Mouse (Mus musculus): ENCODE results near the gene Mettl17.
"Not testable (repeated sequence)": the region's sequence is repeated elsewhere in the genome, so short reads cannot be mapped to it uniquely, and the experiment has no call there.

The Mettl17 gene

DNA sequence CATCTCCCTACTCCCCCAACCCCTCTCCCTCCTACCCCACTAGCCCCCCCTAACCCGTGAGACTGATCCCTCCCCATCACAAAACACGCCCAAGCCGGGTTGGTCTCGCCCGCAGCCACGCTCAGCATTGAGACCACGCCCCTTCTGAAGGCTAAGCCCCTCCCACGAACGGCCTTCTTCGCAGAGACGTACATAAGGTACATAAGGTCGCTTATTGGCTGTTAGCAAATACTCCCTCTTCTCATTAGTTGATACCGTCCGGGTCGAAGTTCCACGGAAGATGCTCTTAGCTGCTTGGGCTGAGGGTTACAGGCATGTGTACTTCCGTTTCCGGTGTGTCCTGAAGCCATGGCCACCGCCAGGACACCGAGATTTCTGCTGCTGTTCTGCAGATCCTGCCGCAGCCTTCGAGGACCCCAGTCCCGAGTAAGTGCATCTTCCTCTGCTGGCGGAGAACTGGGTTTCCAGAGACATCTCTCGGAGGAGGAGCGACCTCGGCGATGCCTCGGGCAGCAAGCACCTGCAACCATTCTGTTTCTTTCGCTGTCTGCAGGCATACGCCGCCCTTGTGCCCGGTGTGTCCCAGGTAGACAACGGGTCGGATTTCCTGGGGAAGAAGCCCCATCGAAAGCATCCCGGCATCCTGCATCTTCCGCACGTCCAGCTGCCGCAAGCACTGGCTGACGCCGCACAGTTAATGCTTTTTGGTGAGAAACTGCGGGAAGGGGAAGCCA lies at the start of gene Mettl17:
Gene Mettl17, plus strand, starts transcription at position 245 of the 734 bp plus-strand sequence.
- peak; percentile 92 for DNase-seq (ENCODE audit: low read depth)

DNA sequence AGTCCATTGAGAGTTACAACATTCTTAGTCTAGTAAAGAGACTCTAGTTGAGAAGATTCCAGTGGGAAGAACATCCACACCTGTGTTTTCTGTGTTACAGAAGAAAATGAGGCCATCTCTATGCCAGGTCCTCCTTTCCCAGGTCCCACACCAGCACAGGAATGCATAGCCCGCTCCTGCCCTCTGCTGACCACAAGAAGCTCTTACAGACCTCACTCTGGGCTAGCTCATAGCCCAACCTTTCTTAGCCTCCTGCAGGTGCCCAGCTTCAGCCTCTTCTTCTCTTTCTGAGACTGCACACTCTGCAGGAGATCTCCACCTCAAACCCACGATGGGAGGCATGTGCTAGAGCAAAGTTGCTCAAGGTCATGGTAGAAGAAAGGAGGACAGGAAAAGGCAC lies 46.2 kb upstream of the Mettl17 start:
- DNase-seq (ENCODE audit: low read depth) = not testable (repeated sequence)

DNA sequence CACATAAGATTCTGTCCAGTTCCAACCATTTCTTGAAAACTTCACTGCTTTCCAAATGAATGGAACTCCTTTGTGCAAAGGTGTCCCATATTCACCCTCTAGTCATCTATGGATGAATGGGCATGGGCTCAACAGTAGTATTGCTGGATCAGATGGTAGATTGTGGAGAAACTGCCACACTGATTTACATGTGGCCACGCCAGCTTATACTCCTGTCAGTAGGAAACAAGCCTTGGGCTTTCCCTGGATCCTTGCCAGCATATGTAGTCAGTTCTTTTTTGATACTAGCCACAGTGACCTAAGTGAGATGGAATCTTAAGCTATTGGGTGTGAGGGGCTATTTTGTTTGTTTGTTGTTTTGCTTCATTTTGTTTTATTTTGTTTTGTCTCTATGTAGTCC lies 42.4 kb upstream of the Mettl17 start:
- no peak for DNase-seq (ENCODE audit: low read depth)

DNA sequence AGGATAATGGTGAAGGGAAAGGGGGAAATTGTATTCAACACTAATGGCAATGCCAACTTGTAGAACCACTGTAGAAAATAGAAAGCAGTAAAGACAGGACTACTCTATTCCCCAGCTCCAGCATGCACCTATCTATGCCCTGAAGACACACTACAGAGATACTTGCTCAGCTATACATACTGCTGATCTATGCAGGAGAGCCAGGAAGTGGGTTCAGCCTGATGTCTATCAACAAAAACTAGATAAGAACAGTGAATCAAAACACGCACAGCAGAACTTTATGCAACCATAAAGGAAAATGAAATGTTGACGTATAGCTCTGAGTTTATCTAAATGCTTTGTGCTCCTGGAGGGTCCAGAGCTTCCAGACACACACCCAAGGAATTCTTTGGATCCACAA lies 41.9 kb upstream of the Mettl17 start:
- no peak for DNase-seq (ENCODE audit: low read depth)

DNA sequence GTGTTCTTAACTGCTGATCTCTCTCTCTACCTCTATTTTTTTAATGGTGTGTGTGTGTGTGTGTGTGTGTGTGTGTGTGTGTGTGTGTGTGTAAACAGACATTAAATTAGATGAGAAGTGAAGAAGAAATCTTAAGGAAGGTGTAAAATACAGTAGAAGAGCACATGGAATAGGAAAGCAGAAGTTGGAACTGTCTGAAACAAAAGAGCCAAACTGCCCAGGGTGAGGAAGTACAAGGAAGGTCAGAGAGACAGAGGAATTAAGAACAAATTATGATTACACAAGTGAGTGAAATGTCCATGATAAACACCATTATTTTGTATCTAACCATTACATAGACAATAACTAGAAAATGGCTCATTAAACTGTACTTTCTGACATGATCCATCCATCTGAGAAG lies 40.8 kb upstream of the Mettl17 start:
- DNase-seq (ENCODE audit: low read depth) = no peak

DNA sequence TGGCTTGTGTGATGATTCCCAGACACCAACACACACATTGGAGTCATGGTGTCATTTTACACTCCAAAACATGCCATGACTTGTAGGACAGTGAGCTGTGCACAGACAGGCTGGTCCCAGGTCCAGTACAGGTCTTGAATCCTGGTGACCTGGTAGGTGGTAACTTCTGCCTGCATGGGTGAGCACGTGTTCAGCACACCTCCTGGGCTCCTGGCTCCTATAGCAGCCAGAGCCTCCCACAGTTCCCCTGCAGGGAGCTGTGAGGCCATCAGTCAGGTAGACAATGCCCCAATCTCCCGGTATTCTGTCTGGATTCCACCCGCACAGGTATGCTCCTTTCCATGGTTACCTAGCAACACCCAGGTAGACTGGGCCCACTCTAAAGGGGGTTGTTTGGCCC lies 38.1 kb upstream of the Mettl17 start:
- DNase-seq (ENCODE audit: low read depth) = no peak

DNA sequence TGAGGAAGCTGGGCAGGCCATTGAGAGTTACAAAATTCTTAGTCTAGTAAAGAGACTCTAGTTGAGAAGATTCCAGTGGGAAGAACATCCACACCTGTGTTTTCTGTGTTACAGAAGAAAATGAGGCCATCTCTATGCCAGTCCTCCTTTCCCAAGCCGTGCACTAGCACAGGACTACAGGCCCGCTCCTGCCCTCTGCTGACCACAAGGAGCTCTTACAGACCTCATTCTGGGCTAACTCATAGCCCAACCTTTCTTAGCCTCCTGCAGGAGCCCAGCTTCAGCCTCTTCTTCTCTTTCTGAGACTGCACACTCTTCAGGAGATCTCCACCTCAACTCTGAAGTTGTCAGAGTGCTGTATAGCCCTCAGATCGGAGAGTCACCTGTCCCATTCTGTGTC lies 33.6 kb upstream of the Mettl17 start:
- DNase-seq (ENCODE audit: low read depth) = not testable (repeated sequence)

DNA sequence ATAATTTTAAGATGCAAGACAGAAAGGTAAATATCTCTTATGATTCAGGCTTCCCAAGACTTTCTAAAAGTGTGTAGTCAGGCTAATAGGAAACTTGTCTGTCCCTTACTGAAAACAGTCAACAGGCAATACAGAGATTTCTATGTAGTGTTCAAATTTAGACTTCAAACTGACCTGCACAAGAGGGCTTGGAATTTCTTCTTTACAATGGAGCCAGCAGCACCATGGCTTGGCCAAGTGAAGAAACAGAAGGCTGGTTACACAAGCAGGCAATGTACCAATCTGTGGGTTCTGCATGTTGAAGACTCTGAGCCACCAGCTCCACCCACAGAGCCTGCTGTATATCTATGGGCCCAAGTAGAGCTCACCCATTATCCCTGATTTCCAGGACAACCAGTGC lies 31.2 kb upstream of the Mettl17 start, which contains the start of gene Ear6:
Gene Ear6, plus strand, starts transcription at position 301 of the 400 bp plus-strand sequence.
- DNase-seq (ENCODE audit: low read depth) = no peak

DNA sequence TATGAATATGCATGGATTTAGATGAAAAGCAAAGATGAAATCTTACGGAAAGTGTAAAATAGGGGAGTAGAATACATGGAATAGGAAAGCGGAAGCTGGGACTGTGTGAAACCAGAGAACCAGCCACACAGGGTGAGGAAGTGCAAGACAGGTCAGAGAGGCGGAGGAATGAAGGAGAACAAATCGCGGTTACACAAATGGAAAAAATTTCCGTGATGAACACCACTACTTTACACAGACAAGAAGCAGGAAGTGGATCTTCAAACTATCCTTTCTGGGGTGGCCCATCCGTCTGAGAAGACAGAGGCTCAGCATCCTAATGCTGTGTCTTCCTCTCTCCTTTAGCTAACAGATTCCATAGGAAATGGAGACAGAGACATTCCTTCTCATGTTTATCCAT lies 29.4 kb upstream of the Mettl17 start:
- DNase-seq (ENCODE audit: low read depth) = not testable (repeated sequence)

DNA sequence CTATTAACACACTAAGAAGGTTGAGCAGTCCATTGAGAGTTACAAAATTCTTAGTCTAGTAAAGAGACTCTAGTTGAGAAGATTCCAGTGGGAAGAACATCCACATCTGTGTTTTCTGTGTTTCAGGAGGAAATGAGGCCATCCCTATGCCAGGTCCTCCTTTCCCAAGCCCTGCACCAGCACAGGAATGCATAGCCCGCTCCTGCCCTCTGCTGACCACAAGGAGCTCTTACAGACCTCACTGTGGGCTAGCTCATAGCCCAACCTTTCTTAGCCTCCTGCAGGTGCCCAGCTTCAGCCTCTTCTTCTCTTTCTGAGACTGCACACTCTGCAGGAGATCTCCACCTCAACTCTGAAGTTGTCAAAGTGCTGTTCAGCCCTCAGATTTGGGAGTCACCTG lies 21.0 kb upstream of the Mettl17 start:
- not testable (repeated sequence) for DNase-seq (ENCODE audit: low read depth)

DNA sequence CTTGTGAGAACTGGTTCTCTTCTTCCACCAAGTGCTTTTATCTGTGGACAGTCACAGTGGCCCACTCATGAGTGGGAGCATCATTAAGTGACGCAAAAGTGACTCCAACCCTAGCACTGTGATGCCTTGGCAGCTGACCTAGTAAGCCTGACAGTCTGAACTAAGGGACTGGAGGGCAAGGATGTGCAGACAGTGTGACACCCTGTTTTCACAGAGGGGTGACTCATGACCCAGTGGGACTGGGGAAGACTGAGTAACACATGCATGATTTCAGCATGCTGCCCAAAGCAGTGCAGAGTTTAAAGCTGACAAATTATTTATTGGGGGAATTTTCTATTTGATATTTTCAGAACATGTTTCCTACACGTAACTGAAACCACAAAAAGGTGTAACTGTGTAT lies 13.9 kb upstream of the Mettl17 start:
- no peak for DNase-seq (ENCODE audit: low read depth)

DNA sequence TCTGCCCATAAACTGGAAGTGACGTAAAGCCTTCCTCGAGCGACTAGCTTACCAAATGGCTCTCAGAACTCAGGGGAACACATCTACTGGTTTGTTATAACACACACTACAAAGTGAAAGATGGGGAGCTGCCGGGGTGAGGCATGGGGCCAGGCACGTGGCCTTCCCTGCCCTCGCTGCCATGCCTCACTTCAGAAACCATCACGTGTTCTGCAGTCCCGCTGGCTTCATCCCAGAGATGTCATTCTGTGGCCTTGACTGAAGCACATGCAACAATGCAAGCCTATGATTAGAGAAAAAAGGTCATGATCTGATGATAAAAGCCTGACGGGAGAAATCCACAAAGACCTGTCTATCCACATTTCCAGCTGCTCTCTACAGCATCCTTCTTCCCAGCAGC lies 12.9 kb upstream of the Mettl17 start:
- no peak for DNase-seq (ENCODE audit: low read depth)

DNA sequence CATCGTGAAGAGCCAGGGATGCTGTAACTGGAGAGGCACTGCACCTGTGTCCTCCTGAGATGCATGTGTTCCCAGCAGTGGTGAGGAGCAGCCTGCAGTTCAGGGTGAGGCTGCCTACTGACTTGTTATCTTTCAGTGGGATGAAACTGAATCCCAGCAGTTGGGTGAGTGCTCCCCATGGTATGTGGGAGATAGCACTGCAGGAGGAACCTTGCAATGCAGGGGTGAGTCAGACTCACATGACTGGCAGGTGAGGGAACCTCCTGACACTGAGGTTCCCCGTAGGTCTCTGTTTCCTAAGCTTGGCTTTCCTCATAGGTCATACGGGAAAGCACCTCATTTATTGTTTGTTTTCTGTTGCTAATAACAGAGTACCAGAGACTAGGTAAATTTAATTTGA lies 7.1 kb upstream of the Mettl17 start:
- no peak for DNase-seq (ENCODE audit: low read depth)

DNA sequence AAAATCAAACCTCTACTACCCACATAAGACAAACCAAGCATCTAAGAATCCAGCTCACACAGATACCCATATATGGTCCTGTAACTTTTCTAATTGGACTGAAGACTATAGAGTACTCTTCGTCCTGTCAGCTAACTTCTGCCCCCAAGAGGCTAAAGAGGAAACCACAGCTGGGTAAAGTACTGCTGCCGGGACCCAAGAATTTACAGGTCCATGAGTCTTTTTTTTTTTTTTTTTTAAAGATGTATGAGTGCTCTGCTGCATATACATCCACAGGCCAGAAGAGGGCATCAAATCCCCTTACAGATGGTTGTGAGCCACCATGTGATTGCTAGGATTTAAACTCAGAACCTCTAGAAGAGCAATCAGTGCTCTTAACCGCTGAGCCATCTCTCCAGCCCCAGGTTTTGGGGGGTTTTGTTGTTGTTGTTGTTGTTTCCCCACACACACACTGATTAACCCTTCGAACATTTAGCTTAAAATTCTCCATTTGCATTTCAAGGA lies 1.1 kb upstream of the Mettl17 start:
- peak; percentile 84 for DNase-seq (ENCODE audit: low read depth)

DNA sequence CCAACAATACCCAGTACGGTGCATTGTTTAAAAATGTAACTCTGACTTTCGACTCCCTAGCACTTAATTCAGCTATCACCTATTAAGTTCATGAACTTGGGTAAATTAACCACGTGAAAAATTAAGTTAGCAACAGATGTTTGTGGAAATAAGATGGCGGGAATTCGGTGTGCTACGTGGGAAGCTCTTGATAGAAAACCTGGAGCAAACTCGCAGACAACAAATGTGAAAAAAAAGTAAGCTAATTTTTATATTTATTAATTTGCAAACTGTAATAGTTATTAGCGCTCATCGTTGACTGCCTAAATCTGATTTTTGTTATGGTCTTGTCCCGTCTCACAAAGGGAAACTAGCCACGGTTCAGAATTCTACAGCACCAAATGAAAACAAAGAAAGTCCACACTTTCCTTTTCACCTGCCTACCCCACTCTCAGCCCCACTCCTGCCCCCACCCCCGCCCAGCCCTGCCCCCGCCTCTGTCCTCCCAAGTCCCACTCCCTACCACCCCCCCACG lies 554 bp upstream of the Mettl17 start:
- no peak for DNase-seq (ENCODE audit: low read depth)

DNA sequence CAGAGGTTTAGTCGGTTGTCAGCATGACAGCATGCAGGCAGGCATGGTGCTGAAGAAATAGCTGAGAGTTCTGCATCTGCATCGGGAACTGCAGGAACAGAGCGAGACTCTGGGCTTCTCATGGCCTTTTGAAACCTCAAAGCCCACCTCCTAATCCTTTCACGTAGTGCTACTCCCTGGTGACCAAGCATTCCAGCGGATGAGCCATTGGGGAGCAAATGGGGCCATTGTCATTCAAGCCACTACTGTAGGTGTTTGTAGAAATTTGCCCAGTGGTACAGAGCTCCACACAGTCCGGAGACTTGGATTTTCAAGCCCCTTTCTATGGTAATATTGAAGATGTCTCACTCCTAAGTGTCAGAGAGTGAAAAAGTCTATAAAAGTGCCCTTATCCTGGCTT lies 1.4 kb downstream of the Mettl17 start:
- DNase-seq (ENCODE audit: low read depth) = no peak

DNA sequence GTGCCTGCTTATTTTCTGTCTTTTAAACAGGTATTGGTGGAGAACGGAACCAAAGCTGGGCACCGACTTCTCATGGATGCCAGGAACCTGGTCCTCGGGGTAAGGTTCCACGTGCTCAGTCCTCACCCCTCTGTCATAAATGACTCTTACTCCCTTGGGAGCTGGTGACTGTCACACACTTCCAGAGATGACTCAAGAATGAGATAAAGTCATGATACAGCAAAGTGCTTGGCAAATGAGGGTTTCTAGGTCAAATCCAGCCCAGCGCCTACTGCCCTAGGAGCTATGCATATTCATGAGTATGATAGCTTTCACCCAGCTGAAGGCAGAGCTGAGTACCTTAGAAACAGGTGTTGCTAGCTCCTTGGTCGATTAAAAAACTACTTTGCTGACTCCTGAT lies 5.2 kb downstream of the Mettl17 start:
- no peak for DNase-seq (ENCODE audit: low read depth)

DNA sequence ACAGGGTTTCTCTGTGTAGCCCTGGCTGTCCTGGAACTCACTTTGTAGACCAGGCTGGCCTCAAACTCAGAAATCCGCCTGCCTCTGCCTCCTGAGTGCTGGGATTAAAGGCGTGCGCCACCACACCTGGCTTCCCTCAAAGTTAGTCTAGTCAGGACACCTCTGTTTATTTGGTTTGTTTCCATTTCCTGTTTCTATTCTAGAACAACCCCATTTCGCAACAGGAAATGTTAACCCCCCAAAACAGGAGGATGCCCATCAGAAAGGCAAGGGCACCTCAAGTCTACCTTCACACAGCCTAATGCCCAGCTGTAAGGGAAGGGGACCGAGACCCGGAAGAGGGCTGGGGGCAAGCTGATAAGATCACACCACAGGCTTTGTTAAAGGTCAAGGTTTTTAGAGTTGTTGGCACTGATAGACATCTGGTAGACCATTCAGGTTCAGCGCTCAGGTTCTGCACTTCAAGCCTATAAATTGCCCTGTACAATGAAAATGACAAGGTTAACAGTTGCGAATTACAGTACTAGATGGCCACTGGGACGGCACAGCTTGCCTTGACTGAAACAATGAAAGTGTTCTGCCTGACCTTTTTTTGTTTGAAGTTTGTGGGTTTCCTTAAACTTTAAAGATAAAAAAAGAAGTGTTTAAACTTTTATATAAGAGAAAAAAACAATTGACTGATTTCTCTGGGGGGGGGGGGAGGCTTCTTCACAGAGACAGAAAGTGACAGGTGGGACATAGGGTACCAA lies 7.7 kb downstream of the Mettl17 start, which contains the start of gene Slc39a2:
Gene Slc39a2, plus strand, starts transcription at position 699 of the 749 bp plus-strand sequence.
- no peak for DNase-seq (ENCODE audit: low read depth)

DNA sequence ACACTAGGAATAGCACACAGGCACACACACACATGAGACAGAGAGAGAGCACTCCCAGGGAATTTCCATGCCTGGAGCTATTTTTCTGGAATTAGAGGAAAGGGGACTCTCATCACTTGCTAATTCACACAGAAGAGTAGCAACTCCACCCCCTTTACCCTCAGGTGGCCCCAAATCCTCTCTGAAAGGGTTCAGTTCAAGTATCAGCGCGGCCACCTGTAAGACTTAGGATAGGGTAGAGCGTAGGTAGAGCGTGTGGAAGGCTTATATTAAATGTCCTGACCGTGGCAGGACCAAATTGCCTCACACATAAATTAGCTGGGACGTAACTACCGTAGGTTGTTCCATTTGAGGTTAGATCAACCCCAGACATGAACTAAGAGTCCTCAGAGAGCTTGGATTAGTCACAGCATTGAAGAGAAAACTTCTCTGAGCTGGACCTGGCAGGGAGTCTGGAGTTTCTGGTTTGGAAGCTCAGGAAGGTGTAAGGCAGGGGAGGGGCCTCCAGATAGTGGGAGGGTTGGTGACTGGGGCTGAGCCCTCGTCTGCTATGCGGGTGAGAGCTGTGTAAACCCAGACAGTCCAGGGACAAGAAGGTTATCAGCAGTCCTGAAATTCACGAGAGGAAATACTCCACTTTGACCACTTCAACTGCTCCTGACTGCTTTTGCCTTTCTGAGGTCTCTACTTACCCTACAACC lies 8.6 kb downstream of the Mettl17 start:
- DNase-seq (ENCODE audit: low read depth) = no peak

DNA sequence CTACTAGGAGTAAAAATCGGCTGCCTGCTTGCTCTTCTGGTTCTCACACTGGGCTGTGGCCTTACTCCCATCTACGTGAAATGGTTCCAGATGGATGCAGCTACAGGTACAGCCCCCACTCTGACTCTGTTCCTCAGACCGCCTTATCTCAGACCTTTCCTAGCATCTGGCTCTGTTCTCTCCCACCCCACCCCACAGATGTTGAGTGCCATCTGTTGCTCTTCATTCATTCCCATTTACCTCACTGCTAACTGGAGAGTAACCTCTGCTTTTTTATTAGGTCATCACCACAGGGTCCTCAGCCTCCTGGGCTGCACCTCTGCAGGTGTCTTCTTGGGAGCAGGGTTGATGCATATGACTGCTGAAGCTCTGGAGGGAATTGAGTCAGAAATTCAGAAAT lies 9.2 kb downstream of the Mettl17 start:
- no peak for DNase-seq (ENCODE audit: low read depth)

DNA sequence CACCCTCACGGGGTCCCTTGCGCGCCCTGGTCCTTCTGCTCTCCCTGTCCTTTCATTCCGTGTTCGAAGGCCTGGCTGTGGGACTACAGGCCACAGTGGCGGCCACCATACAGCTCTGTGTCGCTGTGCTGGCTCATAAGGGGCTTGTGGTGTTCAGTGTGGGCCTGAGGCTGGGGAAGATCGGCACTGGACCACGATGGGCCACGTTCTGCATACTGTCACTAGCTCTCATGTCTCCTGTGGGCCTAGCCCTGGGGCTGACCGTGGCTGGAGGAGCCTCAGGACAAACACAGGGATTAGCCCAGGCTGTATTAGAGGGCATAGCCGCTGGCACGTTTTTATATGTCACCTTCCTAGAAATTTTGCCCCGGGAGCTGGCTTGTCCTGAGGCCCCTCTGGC lies 10.4 kb downstream of the Mettl17 start:
- DNase-seq (ENCODE audit: low read depth) = no peak

DNA sequence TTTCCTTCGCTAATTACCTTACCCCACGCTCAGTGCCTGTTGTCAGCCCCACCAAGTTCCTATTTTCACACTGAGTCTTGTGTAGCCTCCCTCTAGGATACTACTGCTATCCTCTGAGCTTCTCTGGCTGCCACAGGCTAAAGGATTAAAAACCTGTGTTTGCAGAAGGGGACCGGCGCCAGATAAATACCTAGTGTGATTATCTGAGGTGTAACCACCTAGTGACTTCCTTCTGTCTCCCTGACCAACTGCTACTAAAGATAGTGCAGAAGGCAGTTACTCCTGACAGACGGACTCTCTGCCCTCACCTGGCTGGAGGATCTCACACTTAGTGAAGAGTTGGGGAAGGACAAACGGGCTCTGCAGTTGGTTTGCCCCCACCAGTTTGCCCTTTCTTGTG lies 11.4 kb downstream of the Mettl17 start:
- DNase-seq (ENCODE audit: low read depth) = no peak
